Mouse (Mus musculus) cortical plate, adult 2 months (tissue): ENCODE data around the gene Uchl3. TPM values are rescaled to one million over a fixed set of nuclear protein-coding genes. Genes with fewer than 3 reads are reported as not detected.

ENCODE experiments used
- H3K27ac ChIP-seq: fragments of 200-500 bp; 2 replicates; pipeline ENCODE4 v1.5.1; 2012; ENCODE audit warnings: low read length, control low read depth, inconsistent platforms; ENCODE audit not compliant: insufficient read depth
- H3K4me1 ChIP-seq: fragments of 200-500 bp; 2 replicates; pipeline ENCODE4 v1.6.1; 2011; ENCODE audit warnings: low read length; ENCODE audit not compliant: control insufficient read depth, insufficient read depth
- H3K4me3 ChIP-seq: fragments of 200-500 bp; 2 replicates; pipeline ENCODE4 v1.5.1; 2011; ENCODE audit warnings: mild to moderate bottlenecking, low read length, control low read depth; ENCODE audit not compliant: insufficient read depth
- CTCF ChIP-seq: fragments of 200-500 bp; IDR thresholded peaks from 2 replicates; pipeline ENCODE4 v1.5.1; 2011; ENCODE audit warnings: mild to moderate bottlenecking, control low read depth, low read length; ENCODE audit not compliant: insufficient read depth; ENCODE audit errors: extremely low read depth
- POLR2A ChIP-seq: fragments of 200-500 bp; IDR thresholded peaks from 2 replicates; pipeline ENCODE4 v1.6.1; 2011; ENCODE audit warnings: mild to moderate bottlenecking, low read length, control low read depth; ENCODE audit not compliant: insufficient read depth; ENCODE audit errors: extremely low read depth
- polyA plus RNA-seq: library from polyadenylated mRNA; depleted of rRNA; stranded (reverse); fragments of >200 nt; gene quantifications from 2 replicates; pipeline ENCODE4 v1.2.3, GENCODE M21; 2012

The Uchl3 gene
- polyA plus RNA-seq, 1 experiment: 51.4 TPM

GRCm38 (mm10) chr14:101666536-101666935 is 12.8 kb downstream of the Uchl3 start:
- Histone ChIP-seq H3K4me1 (no peaks in the 10 kb centered on the region), H3K4me3 (no peak overlapping the region), H3K27ac (no peak overlapping the region)
- no peak for TF ChIP-seq POLR2A
- TF ChIP-seq CTCF: no peak

DNA sequence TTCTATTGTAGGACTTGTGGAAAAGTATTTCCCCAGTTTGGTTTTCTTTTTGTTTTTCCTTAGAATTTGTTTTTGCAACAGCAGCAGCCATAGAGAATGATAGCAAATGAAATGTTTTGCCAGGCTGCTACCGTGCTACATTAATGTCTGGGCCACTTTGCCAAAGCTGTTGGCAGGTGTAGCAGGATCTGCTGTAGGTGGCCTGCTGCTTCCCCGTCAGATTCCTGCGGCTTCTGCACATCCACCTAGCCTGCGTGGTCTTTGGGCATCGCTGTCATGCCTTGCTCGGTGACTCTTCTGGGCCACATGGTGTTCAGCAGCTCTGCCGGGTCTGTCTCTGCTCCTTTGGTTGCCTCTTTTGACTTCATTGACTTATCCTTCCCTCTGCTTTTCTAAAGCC is 14.9 kb downstream of the Uchl3 start:
- TF ChIP-seq CTCF (no peak), POLR2A (no peak)
- H3K27ac ChIP-seq: no peak overlapping the region
- no peaks in the 10 kb centered on the region for H3K4me1 ChIP-seq
- H3K4me3 ChIP-seq: no peak overlapping the region

GRCm38 (mm10) chr14:101672226-101672625 is 18.5 kb downstream of the Uchl3 start:
- TF ChIP-seq POLR2A: no peak
- no peak for TF ChIP-seq CTCF
- no peak overlapping the region for H3K4me3 ChIP-seq
- H3K4me1 ChIP-seq: no peaks in the 10 kb centered on the region

GRCm38 (mm10) chr14:101687696-101688095 is 33.9 kb downstream of the Uchl3 start:
- Histone ChIP-seq H3K27ac (no peak overlapping the region), H3K4me3 (no peak overlapping the region)
- TF ChIP-seq CTCF: no peak
- no peak for TF ChIP-seq POLR2A

More at GRCm38 (mm10) chr14:101672226-101672625, 18.5 kb downstream of the Uchl3 start:
- no peak overlapping the region for H3K27ac ChIP-seq

GRCm38 (mm10) chr14:101688406-101688805 is 34.6 kb downstream of the Uchl3 start:
- Histone ChIP-seq H3K4me3 (no peak overlapping the region), H3K27ac (no peak overlapping the region), H3K4me1 (no peaks in the 10 kb centered on the region)
- no peak for TF ChIP-seq POLR2A
- no peak for TF ChIP-seq CTCF

More at GRCm38 (mm10) chr14:101687696-101688095, 33.9 kb downstream of the Uchl3 start:
- no peaks in the 10 kb centered on the region for H3K4me1 ChIP-seq

- no peaks in the 10 kb centered on the region for H3K4me1 ChIP-seq
- TF ChIP-seq CTCF (no peak), POLR2A (no peak)
- no peak overlapping the region for H3K4me3 ChIP-seq
- no peak overlapping the region for H3K27ac ChIP-seq
Observed at GRCm38 (mm10) chr14:101704479-101704878, 50.7 kb downstream of the Uchl3 start.

DNA sequence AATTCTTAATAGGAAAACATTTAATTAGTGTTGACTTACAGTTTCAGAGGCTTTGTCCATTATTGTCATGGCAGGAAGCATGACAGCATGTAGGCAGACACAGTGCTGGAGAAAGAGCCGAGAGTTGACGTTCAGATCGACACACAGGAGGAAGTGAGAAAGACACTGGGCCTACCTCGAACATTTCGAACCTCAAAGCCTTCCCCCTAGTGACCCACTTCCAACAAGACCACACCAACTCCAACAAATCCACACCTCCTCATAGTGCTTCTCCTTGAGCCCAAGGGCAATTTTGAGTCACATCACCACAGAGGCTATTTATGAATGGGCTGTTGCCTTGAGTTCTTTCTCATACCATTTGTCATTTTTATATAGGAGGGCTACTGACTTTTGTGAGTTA is 53.3 kb downstream of the Uchl3 start:
- H3K4me1 ChIP-seq: no peaks in the 10 kb centered on the region
- no peak overlapping the region for H3K4me3 ChIP-seq
- H3K27ac ChIP-seq: no peak overlapping the region

DNA sequence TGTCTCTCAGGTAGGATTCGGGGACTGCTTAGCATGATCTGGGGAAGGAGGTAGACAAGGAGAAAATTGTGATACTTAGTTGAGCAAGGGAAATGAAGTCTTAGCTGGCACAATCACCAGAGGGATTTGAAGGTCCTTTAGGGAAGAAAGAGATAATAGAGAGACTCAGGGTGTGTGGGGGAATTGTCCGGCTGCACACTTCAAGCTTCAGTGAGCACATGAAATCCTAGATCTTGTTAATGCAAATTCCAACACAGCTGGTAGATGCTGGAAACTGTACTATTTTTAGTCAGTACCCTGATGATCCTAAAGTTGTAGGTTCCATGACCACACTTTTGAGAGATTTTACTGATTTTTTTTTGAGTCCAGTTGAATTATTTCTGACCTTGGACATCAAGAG is 60.6 kb downstream of the Uchl3 start:
- H3K27ac ChIP-seq: no peak overlapping the region
- H3K4me1 ChIP-seq: no peaks in the 10 kb centered on the region
- no peak overlapping the region for H3K4me3 ChIP-seq
- TF ChIP-seq POLR2A: no peak
- TF ChIP-seq CTCF: no peak

More for the DNA sequence above, 53.3 kb downstream of the Uchl3 start:
- TF ChIP-seq POLR2A: no peak
- TF ChIP-seq CTCF: no peak

GRCm38 (mm10) chr14:101729237-101729971 is 75.6 kb downstream of the Uchl3 start, which contains the start of the genes Gm9922 and Lmo7:
Gene Gm9922 (minus strand): TSS chr14:101729814.
Gene Lmo7 (plus strand): TSS chr14:101729957.
- Histone ChIP-seq H3K27ac (peak within 1 kb of the TSS; percentile 56; the same call in 1 of the 2 replicates), H3K4me1 (no peaks in the 10 kb centered on the region; the same call in 1 of the 2 replicates), H3K4me3 (peak within 1 kb of the TSS; percentile 54)
- TF ChIP-seq POLR2A (no peak), CTCF (no peak)

- Histone ChIP-seq H3K4me1 (no peaks in the 10 kb centered on the region; the same call in 1 of the 2 replicates), H3K27ac (no peak overlapping the region), H3K4me3 (peak overlapping the region; percentile 54)
- TF ChIP-seq POLR2A: no peak
- no peak for TF ChIP-seq CTCF
Observed at GRCm38 (mm10) chr14:101729972-101730692, 76.4 kb downstream of the Uchl3 start.
